Mouse (Mus musculus): Measurements from ENCODE around the gene Inppl1. TPM values are rescaled to one million over a fixed set of nuclear protein-coding genes. Genes with fewer than 3 reads are reported as not detected.

Inppl1 gene
- polyA plus RNA-seq, 1 experiment, result 27.7 TPM

GRCm38 (mm10) chr7:101860978-101861377, 22.9 kb upstream of the Inppl1 start:
- no peak for TF ChIP-seq POLR2A (IDR thresholded peaks at IDR 0.05; ENCODE audit: control insufficient read depth, low read depth, low read length)
- no peak for TF ChIP-seq CTCF (IDR thresholded peaks at IDR 0.05; ENCODE audit: control insufficient read depth, insufficient read depth, insufficient replicate concordance, low read depth, low read length)

GRCm38 (mm10) chr7:101858362-101858761, 20.3 kb upstream of the Inppl1 start:
- no peak overlapping the region for H3K27ac ChIP-seq (ENCODE audit: control insufficient read depth, insufficient read depth, low read depth, low read length)
- no peaks in the 10 kb centered on the region for H3K36me3 ChIP-seq (ENCODE audit: control insufficient read depth, insufficient read depth, low read length)
- no peak for TF ChIP-seq POLR2A (IDR thresholded peaks at IDR 0.05; ENCODE audit: control insufficient read depth, low read depth, low read length)
- TF ChIP-seq CTCF (IDR thresholded peaks at IDR 0.05; ENCODE audit: control insufficient read depth, insufficient read depth, insufficient replicate concordance, low read depth, low read length), result no peak
- H3K4me3 ChIP-seq (ENCODE audit: control insufficient read depth, low read depth, low read length), result no peak overlapping the region
- H3K4me1 ChIP-seq (ENCODE audit: control insufficient read depth, insufficient read depth, low read length), result peaks cover 4% of the 10 kb centered on the region; the same call in 1 of the 2 replicates
- no peaks in the 10 kb centered on the region for H3K27me3 ChIP-seq (ENCODE audit: control insufficient read depth, insufficient read depth, low read length)

More at GRCm38 (mm10) chr7:101860978-101861377, 22.9 kb upstream of the Inppl1 start:
- no peak overlapping the region for H3K27ac ChIP-seq (ENCODE audit: control insufficient read depth, insufficient read depth, low read depth, low read length)
- H3K27me3 ChIP-seq (ENCODE audit: control insufficient read depth, insufficient read depth, low read length), result no peaks in the 10 kb centered on the region
- H3K36me3 ChIP-seq (ENCODE audit: control insufficient read depth, insufficient read depth, low read length), result no peaks in the 10 kb centered on the region
- H3K4me3 ChIP-seq (ENCODE audit: control insufficient read depth, low read depth, low read length), result no peak overlapping the region
- H3K4me1 ChIP-seq (ENCODE audit: control insufficient read depth, insufficient read depth, low read length), result peaks cover 4% of the 10 kb centered on the region; the same call in 1 of the 2 replicates

DNA sequence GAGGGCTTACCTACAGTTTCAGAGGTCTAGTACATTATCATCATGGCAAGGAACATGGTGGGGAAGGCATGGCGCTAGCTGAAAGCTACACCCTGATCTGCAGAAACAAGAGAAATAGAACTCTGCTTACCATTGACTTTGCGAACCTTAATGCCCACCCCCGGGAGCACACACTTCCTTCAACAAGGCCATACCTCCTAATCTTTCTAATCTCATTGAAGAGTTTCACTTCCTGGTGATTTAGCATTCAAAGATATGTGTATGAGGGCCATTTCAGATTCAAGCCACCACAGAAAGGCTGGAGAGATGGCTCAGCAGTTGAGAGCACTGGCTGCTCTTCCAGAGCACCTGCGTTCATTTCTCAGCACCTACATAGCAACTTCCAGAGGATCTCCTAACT, 19.1 kb upstream of the Inppl1 start, which contains the start of gene Folr2:
Folr2 (minus strand) TSS at position 101 of the 400 bp plus-strand sequence.
- no peak for TF ChIP-seq POLR2A (IDR thresholded peaks at IDR 0.05; ENCODE audit: control insufficient read depth, low read depth, low read length)
- TF ChIP-seq CTCF (IDR thresholded peaks at IDR 0.05; ENCODE audit: control insufficient read depth, insufficient read depth, insufficient replicate concordance, low read depth, low read length), result no peak
- H3K4me3 ChIP-seq (ENCODE audit: control insufficient read depth, low read depth, low read length), result no peak within 1 kb of the TSS
- peaks cover 4% of the 10 kb centered on the region; the same call in 1 of the 2 replicates for H3K4me1 ChIP-seq (ENCODE audit: control insufficient read depth, insufficient read depth, low read length)
- H3K27ac ChIP-seq (ENCODE audit: control insufficient read depth, insufficient read depth, low read depth, low read length), result no peak within 1 kb of the TSS
- H3K27me3 ChIP-seq (ENCODE audit: control insufficient read depth, insufficient read depth, low read length), result no peaks in the 10 kb centered on the region
- H3K36me3 ChIP-seq (ENCODE audit: control insufficient read depth, insufficient read depth, low read length), result no peaks in the 10 kb centered on the region

DNA sequence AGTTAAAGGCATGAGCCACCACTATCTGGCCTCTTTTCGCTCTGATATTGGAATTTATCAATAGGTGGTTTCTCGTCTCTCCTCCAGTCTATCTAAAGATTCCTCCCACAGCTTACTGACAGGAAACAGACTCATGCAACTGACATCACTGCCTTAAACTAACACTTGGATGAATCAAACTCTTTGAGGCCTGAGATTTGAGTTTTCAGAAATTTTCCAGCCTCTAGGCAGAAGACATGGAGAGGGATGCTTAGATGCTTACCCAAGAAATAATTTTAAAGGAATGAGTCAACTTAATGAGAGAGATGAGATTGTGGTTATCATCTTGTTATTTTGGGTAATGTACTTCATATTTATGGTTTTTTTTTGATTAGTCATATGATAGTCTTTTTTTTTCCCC, 15.8 kb upstream of the Inppl1 start:
- H3K4me1 ChIP-seq (ENCODE audit: control insufficient read depth, insufficient read depth, low read length), result peaks cover 4% of the 10 kb centered on the region; the same call in 1 of the 2 replicates
- no peaks in the 10 kb centered on the region for H3K27me3 ChIP-seq (ENCODE audit: control insufficient read depth, insufficient read depth, low read length)
- TF ChIP-seq POLR2A (IDR thresholded peaks at IDR 0.05; ENCODE audit: control insufficient read depth, low read depth, low read length) (no peak), CTCF (IDR thresholded peaks at IDR 0.05; ENCODE audit: control insufficient read depth, insufficient read depth, insufficient replicate concordance, low read depth, low read length) (no peak)

DNA sequence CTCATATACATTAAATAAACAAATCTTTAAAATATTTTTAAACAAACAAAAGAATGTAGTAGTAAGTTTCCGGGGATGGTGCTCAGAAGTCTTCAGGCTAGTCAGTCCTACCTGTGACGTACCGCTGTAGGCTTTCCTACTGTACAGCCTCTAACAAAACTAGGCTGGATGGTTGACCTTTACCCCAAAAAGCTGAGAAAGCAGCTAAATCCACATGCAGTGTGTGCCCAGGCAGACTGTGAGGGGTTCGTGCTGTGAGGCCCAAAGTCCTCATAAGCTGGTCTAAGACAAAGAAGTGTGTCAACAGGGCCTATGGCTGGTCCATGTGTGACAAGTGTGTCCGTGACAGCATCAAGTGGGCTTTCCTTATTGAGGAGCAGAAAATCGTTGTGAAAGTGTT, 14.8 kb upstream of the Inppl1 start:
- H3K36me3 ChIP-seq (ENCODE audit: control insufficient read depth, insufficient read depth, low read length), result no peaks in the 10 kb centered on the region
- TF ChIP-seq CTCF (IDR thresholded peaks at IDR 0.05; ENCODE audit: control insufficient read depth, insufficient read depth, insufficient replicate concordance, low read depth, low read length) (no peak), POLR2A (IDR thresholded peaks at IDR 0.05; ENCODE audit: control insufficient read depth, low read depth, low read length) (no peak)

More for the DNA sequence above, 15.8 kb upstream of the Inppl1 start:
- Histone ChIP-seq H3K27ac (ENCODE audit: control insufficient read depth, insufficient read depth, low read depth, low read length) (no peak overlapping the region), H3K36me3 (ENCODE audit: control insufficient read depth, insufficient read depth, low read length) (no peaks in the 10 kb centered on the region), H3K4me3 (ENCODE audit: control insufficient read depth, low read depth, low read length) (no peak overlapping the region)

GRCm38 (mm10) chr7:101851689-101852088, 13.7 kb upstream of the Inppl1 start:
- TF ChIP-seq CTCF (IDR thresholded peaks at IDR 0.05; ENCODE audit: control insufficient read depth, insufficient read depth, insufficient replicate concordance, low read depth, low read length) (no peak), POLR2A (IDR thresholded peaks at IDR 0.05; ENCODE audit: control insufficient read depth, low read depth, low read length) (no peak)

More for the DNA sequence above, 14.8 kb upstream of the Inppl1 start:
- Histone ChIP-seq H3K27ac (ENCODE audit: control insufficient read depth, insufficient read depth, low read depth, low read length) (no peak overlapping the region), H3K27me3 (ENCODE audit: control insufficient read depth, insufficient read depth, low read length) (no peaks in the 10 kb centered on the region), H3K4me1 (ENCODE audit: control insufficient read depth, insufficient read depth, low read length) (no peaks in the 10 kb centered on the region), H3K4me3 (ENCODE audit: control insufficient read depth, low read depth, low read length) (no peak overlapping the region)

DNA sequence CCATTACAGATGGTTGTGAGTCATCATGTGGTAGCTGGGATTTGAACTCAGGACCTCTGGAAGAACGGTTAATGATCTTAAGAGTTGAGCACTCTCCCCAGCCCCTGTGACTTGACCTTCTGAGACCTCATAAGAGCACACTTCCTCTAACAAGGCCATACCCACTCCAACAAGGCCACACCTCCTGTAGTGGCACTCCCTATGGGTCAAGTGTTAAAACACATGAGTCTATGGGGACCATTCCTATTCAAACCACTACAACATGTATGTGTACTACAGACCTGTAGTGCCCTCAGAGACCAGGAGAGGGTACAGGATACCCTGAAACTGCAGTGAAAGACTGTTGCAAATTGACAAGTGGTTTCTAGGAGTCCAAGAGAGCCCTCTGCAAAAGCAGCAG, 9.9 kb upstream of the Inppl1 start:
- H3K36me3 ChIP-seq (ENCODE audit: control insufficient read depth, insufficient read depth, low read length), result no peaks in the 10 kb centered on the region
- H3K27ac ChIP-seq (ENCODE audit: control insufficient read depth, insufficient read depth, low read depth, low read length), result no peak overlapping the region
- no peaks in the 10 kb centered on the region for H3K4me1 ChIP-seq (ENCODE audit: control insufficient read depth, insufficient read depth, low read length)
- TF ChIP-seq CTCF (IDR thresholded peaks at IDR 0.05; ENCODE audit: control insufficient read depth, insufficient read depth, insufficient replicate concordance, low read depth, low read length) (no peak), POLR2A (IDR thresholded peaks at IDR 0.05; ENCODE audit: control insufficient read depth, low read depth, low read length) (no peak)
- H3K27me3 ChIP-seq (ENCODE audit: control insufficient read depth, insufficient read depth, low read length), result no peaks in the 10 kb centered on the region
- H3K4me3 ChIP-seq (ENCODE audit: control insufficient read depth, low read depth, low read length), result no peak overlapping the region

More at GRCm38 (mm10) chr7:101851689-101852088, 13.7 kb upstream of the Inppl1 start:
- Histone ChIP-seq H3K27me3 (ENCODE audit: control insufficient read depth, insufficient read depth, low read length) (no peaks in the 10 kb centered on the region), H3K27ac (ENCODE audit: control insufficient read depth, insufficient read depth, low read depth, low read length) (no peak overlapping the region), H3K36me3 (ENCODE audit: control insufficient read depth, insufficient read depth, low read length) (no peaks in the 10 kb centered on the region), H3K4me3 (ENCODE audit: control insufficient read depth, low read depth, low read length) (no peak overlapping the region), H3K4me1 (ENCODE audit: control insufficient read depth, insufficient read depth, low read length) (no peaks in the 10 kb centered on the region)

All from testis, adult 2 months (tissue).